Mouse (Mus musculus) CD4-positive, CD25-positive, alpha-beta regulatory T cell, adult 2 months (primary cell): ENCODE data around the gene Olfr1369-ps1.
A peak's percentile ranks its signal among the peaks of the same experiment; 100 is the strongest.

ENCODE experiments used
- DNase-seq: peaks from one replicate; pipeline ENCODE4 v3.0.0-alpha.2; 2012; ENCODE audit warnings: low read depth, low spot score

The Olfr1369-ps1 gene

GRCm38 (mm10) chr13:21168371-21169011 is 57.2 kb downstream of the Olfr1369-ps1 start:
- DNase-seq = peak; percentile 61
